Mouse (Mus musculus): ENCODE data around the gene Slc51a.
"Not testable (repeated sequence)": the region's sequence is repeated elsewhere in the genome, so short reads cannot be mapped to it uniquely, and the experiment has no call there.

Gene Slc51a

GRCm38 (mm10) chr16:32509066-32509942 is 21.6 kb upstream of the Slc51a start:
- peak; percentile 77 to 78 for DNase-seq (ENCODE audit: low spot score in 2 of 2)

GRCm38 (mm10) chr16:32508506-32509065 is 20.9 kb upstream of the Slc51a start:
- DNase-seq (ENCODE audit: low spot score in 2 of 2), result no peak

GRCm38 (mm10) chr16:32508035-32508434 is 20.4 kb upstream of the Slc51a start:
- DNase-seq (ENCODE audit: low spot score in 2 of 2), result no peak

GRCm38 (mm10) chr16:32507407-32507806 is 19.7 kb upstream of the Slc51a start:
- peak; percentile 84 to 91 for DNase-seq (ENCODE audit: low spot score in 2 of 2)

- no peak for DNase-seq (ENCODE audit: low spot score in 2 of 2)
Observed at GRCm38 (mm10) chr16:32506868-32507267, 19.2 kb upstream of the Slc51a start.

- no peak for DNase-seq (ENCODE audit: low spot score in 2 of 2)
Observed at GRCm38 (mm10) chr16:32506298-32506697, 18.6 kb upstream of the Slc51a start.

- DNase-seq (ENCODE audit: low spot score in 2 of 2), result no peak
Observed at GRCm38 (mm10) chr16:32503633-32504032, 16.0 kb upstream of the Slc51a start.

GRCm38 (mm10) chr16:32502621-32503335 is 15.1 kb upstream of the Slc51a start:
- DNase-seq (ENCODE audit: low spot score in 2 of 2), result no peak

GRCm38 (mm10) chr16:32501459-32501858 is 13.8 kb upstream of the Slc51a start:
- no peak for DNase-seq (ENCODE audit: low spot score in 2 of 2)

- peak; percentile 75 to 85 for DNase-seq (ENCODE audit: low spot score in 2 of 2)
Observed at GRCm38 (mm10) chr16:32499430-32500037, 11.9 kb upstream of the Slc51a start.

- no peak for DNase-seq (ENCODE audit: low spot score in 2 of 2)
Observed at GRCm38 (mm10) chr16:32498996-32499395, 11.3 kb upstream of the Slc51a start.

- no peak for DNase-seq (ENCODE audit: low spot score in 2 of 2)
Observed at GRCm38 (mm10) chr16:32495965-32496364, 8.3 kb upstream of the Slc51a start, which contains the start of gene Zdhhc19. Gene Zdhhc19, plus strand, starts transcription at chr16:32496265.

- not testable (repeated sequence) for DNase-seq (ENCODE audit: low spot score in 2 of 2)
Observed at GRCm38 (mm10) chr16:32494371-32494770, 6.7 kb upstream of the Slc51a start.

- DNase-seq (ENCODE audit: low spot score in 2 of 2), result no peak
Observed at GRCm38 (mm10) chr16:32488939-32489338, 1.3 kb upstream of the Slc51a start.

GRCm38 (mm10) chr16:32486046-32486445 is 1.6 kb downstream of the Slc51a start:
- DNase-seq (ENCODE audit: low spot score in 2 of 2), result no peak

GRCm38 (mm10) chr16:32485209-32485608 is 2.5 kb downstream of the Slc51a start:
- DNase-seq (ENCODE audit: low spot score in 2 of 2), result no peak

- DNase-seq (ENCODE audit: low spot score in 2 of 2), result no peak
Observed at GRCm38 (mm10) chr16:32484431-32484871, 3.2 kb downstream of the Slc51a start.

- no peak for DNase-seq (ENCODE audit: low spot score in 2 of 2)
Observed at GRCm38 (mm10) chr16:32479415-32479814, 8.3 kb downstream of the Slc51a start.

- DNase-seq (ENCODE audit: low spot score in 2 of 2), result no peak
Observed at GRCm38 (mm10) chr16:32477315-32477714, 10.4 kb downstream of the Slc51a start.

GRCm38 (mm10) chr16:32472276-32473015 is 15.2 kb downstream of the Slc51a start:
- no peak for DNase-seq (ENCODE audit: low spot score in 2 of 2)

GRCm38 (mm10) chr16:32469404-32470105 is 18.1 kb downstream of the Slc51a start:
- no peak for DNase-seq (ENCODE audit: low spot score in 2 of 2)

Data from spleen, postnatal 14 days (tissue).